Mouse (Mus musculus) CD4-positive, CD25-positive, alpha-beta regulatory T cell, adult 2 months (primary cell): Measurements from ENCODE around the gene Fam222a.

Experiments
- DNase-seq: peaks from one replicate; pipeline ENCODE4 v3.0.0-alpha.2; 2012; ENCODE audit warnings: low read depth, low spot score

Fam222a gene

GRCm38 (mm10) chr5:114607651-114608050 lies 39.8 kb downstream of the Fam222a start:
- no peak for DNase-seq

- DNase-seq = peak; percentile 78
Observed at GRCm38 (mm10) chr5:114608516-114608915, 40.7 kb downstream of the Fam222a start.

GRCm38 (mm10) chr5:114611256-114611655 lies 43.4 kb downstream of the Fam222a start:
- DNase-seq = no peak

- peak; percentile 63 for DNase-seq
Observed at GRCm38 (mm10) chr5:114611968-114612608, 44.3 kb downstream of the Fam222a start.

- no peak for DNase-seq
Observed at GRCm38 (mm10) chr5:114614863-114615262, 47.0 kb downstream of the Fam222a start.

GRCm38 (mm10) chr5:114616336-114617061 lies 48.7 kb downstream of the Fam222a start:
- DNase-seq = no peak

GRCm38 (mm10) chr5:114617809-114618208 lies 50.0 kb downstream of the Fam222a start:
- DNase-seq = no peak

GRCm38 (mm10) chr5:114618851-114619250 lies 51.0 kb downstream of the Fam222a start:
- DNase-seq = peak; percentile 84

- peak; percentile 72 for DNase-seq
Observed at GRCm38 (mm10) chr5:114620305-114620704, 52.5 kb downstream of the Fam222a start.

GRCm38 (mm10) chr5:114625590-114625989 lies 57.8 kb downstream of the Fam222a start:
- peak; percentile 80 for DNase-seq

GRCm38 (mm10) chr5:114631336-114631735 lies 63.5 kb downstream of the Fam222a start:
- DNase-seq = peak; percentile 66

GRCm38 (mm10) chr5:114636091-114636490 lies 68.3 kb downstream of the Fam222a start:
- peak; percentile 37 for DNase-seq

- DNase-seq = peak; percentile 93
Observed at GRCm38 (mm10) chr5:114638769-114639644, 71.2 kb downstream of the Fam222a start.

GRCm38 (mm10) chr5:114639645-114639957 lies 71.8 kb downstream of the Fam222a start:
- no peak for DNase-seq

- DNase-seq = no peak
Observed at GRCm38 (mm10) chr5:114640809-114641208, 73.0 kb downstream of the Fam222a start.

- DNase-seq = no peak
Observed at GRCm38 (mm10) chr5:114644918-114645317, 77.1 kb downstream of the Fam222a start.

GRCm38 (mm10) chr5:114645916-114646315 lies 78.1 kb downstream of the Fam222a start:
- no peak for DNase-seq

- peak; percentile 41 for DNase-seq
Observed at GRCm38 (mm10) chr5:114647211-114647974, 79.6 kb downstream of the Fam222a start.

GRCm38 (mm10) chr5:114648728-114649311 lies 81.0 kb downstream of the Fam222a start:
- DNase-seq = no peak

- peak; percentile 27 for DNase-seq
Observed at GRCm38 (mm10) chr5:114651002-114651401, 83.2 kb downstream of the Fam222a start.

- peak; percentile 39 for DNase-seq
Observed at GRCm38 (mm10) chr5:114651449-114651848, 83.6 kb downstream of the Fam222a start.
